In the genomic region with DNA sequence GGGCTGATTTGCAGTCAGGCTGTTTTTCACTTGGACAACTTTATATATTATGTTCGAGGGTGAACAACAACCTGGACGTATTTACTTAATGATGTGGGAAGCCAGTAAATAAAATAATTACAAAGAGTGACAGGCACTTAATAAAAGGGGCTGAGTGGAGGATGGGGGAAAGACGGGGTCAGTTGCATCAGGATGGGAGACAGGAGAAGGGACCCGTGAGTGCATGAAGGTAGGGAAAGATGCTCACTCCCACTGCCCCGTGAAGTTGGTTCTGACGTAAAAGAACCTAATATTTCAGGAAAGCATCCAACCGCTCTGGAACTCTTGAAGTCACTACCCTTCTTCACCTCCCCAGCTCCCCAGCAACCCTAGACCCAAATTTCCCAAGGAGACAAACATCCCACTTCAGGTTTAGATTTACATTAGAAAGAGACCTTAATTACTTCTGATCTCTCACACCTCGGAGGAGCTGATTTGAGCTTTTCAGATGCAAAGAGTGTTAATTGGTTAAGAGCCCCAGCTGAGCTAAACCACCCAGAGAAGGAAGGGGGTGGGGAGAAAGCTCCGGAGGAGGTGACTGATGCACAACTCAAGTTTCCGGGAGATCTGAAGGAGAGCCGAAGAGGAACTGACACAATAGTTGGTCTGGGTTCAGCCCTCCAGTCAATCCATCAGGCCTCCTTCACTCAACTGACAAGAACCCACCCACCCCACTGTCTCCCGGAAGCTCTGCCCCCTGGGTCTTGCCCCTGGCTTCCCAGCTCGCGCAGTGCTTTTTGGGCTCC, we compare ENCODE assay signal across 8 mouse cellular contexts.
A peak's percentile ranks its signal among the peaks of the same experiment; 100 is the strongest.
DNase-seq lines count a peak whose midpoint lies in the region; ATAC-seq and TF ChIP-seq lines count a peak whose summit lies in the region.

No protein-coding gene starts in this region.

- no peaks in the 10 kb centered on the region for H3K4me1 ChIP-seq in lung, postnatal 0 days (ENCODE audit: insufficient read depth, low read depth, low read length)
- peaks cover 23% of the 10 kb centered on the region for H3K4me1 ChIP-seq in forebrain, embryonic 15.5 days

- H3K27me3 ChIP-seq in lung, postnatal 0 days (replicated peaks; ENCODE audit: insufficient read depth, low read length), result no peaks in the 10 kb centered on the region
- H3K27me3 ChIP-seq in forebrain, embryonic 15.5 days, result no peaks in the 10 kb centered on the region

- no peak for TF ChIP-seq CTCF in lung, postnatal 0 days (IDR thresholded peaks at IDR 0.05)

- H3K9ac ChIP-seq in lung, postnatal 0 days (replicated peaks; ENCODE audit: low read depth), result no peak overlapping the region
- H3K9ac ChIP-seq in forebrain, embryonic 15.5 days (replicated peaks), result 0 out of 2 replicates have a peak overlapping the region, but pooled peaks have one; percentile 9

- WGBS in lung, postnatal 0 days, result 18% methylated on average over 14 of the region's 14 CpGs
- 2% methylated on average over 14 of the region's 14 CpGs for WGBS in forebrain, embryonic 15.5 days

- no peak for TF ChIP-seq EP300 in lung, postnatal 0 days (IDR thresholded peaks at IDR 0.05)

- DNase-seq in lung, postnatal 0 days (ENCODE audit: low spot score), result peak; percentile 45
- DNase-seq in lung, postnatal 14 days, result no peak
- DNase-seq in thymus, postnatal 25 days, result peak; percentile 43
- DNase-seq in natural killer cell, adult 2 months (ENCODE audit: low spot score in 2 of 2), result no peak
- DNase-seq in gastrocnemius, adult 18-20 months (ENCODE audit: low spot score), result no peak
- DNase-seq in urinary bladder, postnatal 10 days (ENCODE audit: low spot score), result no peak

- no peak overlapping the region for H3K4me3 ChIP-seq in lung, postnatal 0 days (ENCODE audit: low read depth, low read length)
- peak overlapping the region; percentile 19 for H3K4me3 ChIP-seq in forebrain, embryonic 15.5 days

- no peak overlapping the region for H3K27ac ChIP-seq in lung, postnatal 0 days (ENCODE audit: low read length)
- H3K27ac ChIP-seq in forebrain, embryonic 15.5 days (replicated peaks), result peak overlapping the region; percentile 86

- peak; percentile 28 for ATAC-seq in lung, postnatal 0 days
- peak; percentile 87 for ATAC-seq in forebrain, embryonic 15.5 days (replicated peaks)
- peak; percentile 14; the same call in 1 of the 2 replicates for ATAC-seq in megakaryocyte progenitor cell, adult 5-6 weeks (replicated peaks; ENCODE audit: poor library complexity)

- H3K4me2 ChIP-seq in lung, postnatal 0 days (replicated peaks; ENCODE audit: low read depth, low read length), result peak overlapping the region; percentile 1; the same call in 1 of the 2 replicates
- H3K4me2 ChIP-seq in forebrain, embryonic 15.5 days (replicated peaks), result peak overlapping the region; percentile 37

- H3K9me3 ChIP-seq in lung, postnatal 0 days (ENCODE audit: low read length), result no peaks in the 10 kb centered on the region
- no peaks in the 10 kb centered on the region for H3K9me3 ChIP-seq in forebrain, embryonic 15.5 days

- H3K36me3 ChIP-seq in lung, postnatal 0 days (ENCODE audit: insufficient read depth, low read length), result no peaks in the 10 kb centered on the region
- H3K36me3 ChIP-seq in forebrain, embryonic 15.5 days, result no peaks in the 10 kb centered on the region

Comparison
In these comparisons a context has a peak if more than half of its experiments do, and no peak if none do; other contexts are left out.
1. DNase-seq: peak in lung, postnatal 0 days (single experiment) and thymus, postnatal 25 days (single experiment); none in lung, postnatal 14 days (single experiment), natural killer cell, adult 2 months (0 of 2), gastrocnemius, adult 18-20 months (single experiment) and urinary bladder, postnatal 10 days (single experiment).
2. ATAC-seq: peak in every context shown above with its lines; median percentile 87 in forebrain, embryonic 15.5 days; 28 in lung, postnatal 0 days; 14 in megakaryocyte progenitor cell, adult 5-6 weeks.